Mouse (Mus musculus): Measurements from ENCODE around the gene Hsdl2.

DNA sequence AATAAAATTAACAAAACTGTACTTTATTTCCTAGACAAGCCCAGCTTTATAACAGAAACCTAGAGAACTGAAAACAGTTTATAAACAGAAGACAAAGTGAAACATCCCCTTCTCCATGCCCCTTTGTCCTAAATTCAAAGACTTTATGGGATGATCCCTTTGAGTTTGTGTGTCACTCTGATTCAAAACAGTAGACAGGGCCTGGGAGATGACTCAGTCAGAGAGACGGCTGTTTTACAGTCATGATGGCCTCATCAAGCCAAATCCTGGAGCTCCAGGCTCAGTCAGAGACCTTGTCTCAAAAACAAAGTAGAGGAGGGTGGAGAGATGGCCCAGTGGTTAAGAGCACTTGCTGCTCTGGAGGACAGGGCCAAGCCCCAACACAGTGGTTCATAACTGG, 29.5 kb upstream of the Hsdl2 start:
- no peak for TF ChIP-seq CTCF (IDR thresholded peaks at IDR 0.05; ENCODE audit: borderline replicate concordance, control insufficient read depth, extremely low read depth, insufficient read depth, low read length, poor library complexity)
- no peak for TF ChIP-seq POLR2A (IDR thresholded peaks at IDR 0.05; ENCODE audit: control insufficient read depth, extremely low read depth, insufficient read depth, low read length, poor library complexity)

Measured in thymus, adult 2 months (tissue).